Mouse (Mus musculus) CH12.LX (cell line): ENCODE measurements at regions not wholly inside any gene's neighbourhood (a gene's known extent, or its start where the extent isn't known, plus 50 kb on each side); places are given as distances from the start of the nearest gene placed in this dataset.

Source experiments
- DNase-seq: peaks from one replicate; pipeline ENCODE4 v3.0.0-alpha.2; 2013; ENCODE audit errors: extremely low read depth
- H3K27ac ChIP-seq: 2 replicates; pipeline ENCODE4 v1.5.1; 2012; ENCODE audit warnings: low read depth, mild to moderate bottlenecking, control low read depth, moderate library complexity; ENCODE audit not compliant: insufficient read depth
- H3K27me3 ChIP-seq: replicated peaks from 2 replicates; pipeline ENCODE3; 2012; ENCODE audit warnings: inconsistent platforms
- H3K36me3 ChIP-seq, 2 experiments: replicated peaks in 1 of 2; 2 replicates each; pipeline versions ENCODE3 to v1.6.1; 2012; ENCODE audit warnings: inconsistent platforms in 1 of 2, low read length in 1 of 2, mild to moderate bottlenecking in 1 of 2, mixed read lengths in 1 of 2, moderate library complexity in 1 of 2; ENCODE audit not compliant: control insufficient read depth in 1 of 2, insufficient read depth in 1 of 2
- H3K4me1 ChIP-seq, 2 experiments: 2 replicates each; pipeline ENCODE4 v1.6.1; 2012; ENCODE audit warnings: inconsistent platforms in 1 of 2, moderate library complexity in 1 of 2; ENCODE audit not compliant: insufficient read depth in 2 of 2, control insufficient read depth in 1 of 2
- H3K4me2 ChIP-seq: 2 replicates; pipeline ENCODE4 v1.6.1; 2012; ENCODE audit warnings: low read depth, mild to moderate bottlenecking, control low read depth; ENCODE audit not compliant: poor library complexity, insufficient read depth, severe bottlenecking
- H3K4me3 ChIP-seq, 3 experiments: fragments of 150-350 bp in 1 of 3; sonication (generic) in 1 of 3; replicated peaks in 1 of 3; 2 replicates each; pipeline versions ENCODE3 to v1.5.1; 2011 to 2012; ENCODE audit warnings: low read depth in 2 of 3, low read length in 2 of 3, mild to moderate bottlenecking in 2 of 3, moderate library complexity in 2 of 3, control low read depth in 1 of 3, improper control_type of control experiment in 1 of 3, inconsistent platforms in 1 of 3, mixed read lengths in 1 of 3; ENCODE audit not compliant: poor library complexity in 1 of 3
- H3K79me2 ChIP-seq: replicated peaks from 2 replicates; pipeline ENCODE4 v1.6.1; 2012; ENCODE audit warnings: mild to moderate bottlenecking, moderate library complexity; ENCODE audit not compliant: control insufficient read depth, poor library complexity, insufficient read depth, severe bottlenecking; ENCODE audit errors: extremely low read depth
- H3K9ac ChIP-seq: 2 replicates; pipeline ENCODE4 v1.6.1; 2012; ENCODE audit warnings: low read depth, mild to moderate bottlenecking, control low read depth, moderate library complexity; ENCODE audit not compliant: insufficient read depth
- H3K9me3 ChIP-seq: replicated peaks from 2 replicates; pipeline ENCODE3; 2012; ENCODE audit warnings: low read length, inconsistent platforms, mixed read lengths
- CHD1 ChIP-seq: IDR thresholded peaks from 2 replicates; pipeline ENCODE4 v1.6.1; 2012; ENCODE audit warnings: low read depth, low read length, improper control_type of control experiment, inconsistent platforms
- CTCF ChIP-seq, 2 experiments: IDR thresholded peaks in 1 of 2; conservative IDR thresholded peaks in 1 of 2; 2 replicates each; pipeline ENCODE4 v1.5.1; 2011 to 2012; ENCODE audit warnings: low read depth in 2 of 2, low read length in 2 of 2, improper control_type of control experiment in 1 of 2, inconsistent platforms in 1 of 2, mild to moderate bottlenecking in 1 of 2, moderate library complexity in 1 of 2
- E2F4 ChIP-seq: IDR thresholded peaks from 2 replicates; pipeline ENCODE4 v1.6.1; 2011; ENCODE audit warnings: low read depth, low read length, improper control_type of control experiment; ENCODE audit not compliant: insufficient replicate concordance
- EP300 ChIP-seq: IDR thresholded peaks from 2 replicates; pipeline ENCODE4 v1.6.1; 2011; ENCODE audit warnings: low read length, improper control_type of control experiment
- GABPA ChIP-seq: IDR thresholded peaks from 2 replicates; pipeline ENCODE4 v1.6.1; 2012; ENCODE audit warnings: low read depth, low read length, improper control_type of control experiment, inconsistent platforms; ENCODE audit not compliant: insufficient replicate concordance
- HCFC1 ChIP-seq: IDR thresholded peaks from 2 replicates; pipeline ENCODE4 v1.6.1; 2012; ENCODE audit warnings: low read depth, mild to moderate bottlenecking, inconsistent platforms, low read length, improper control_type of control experiment
- IRF4 ChIP-seq: IDR thresholded peaks from 2 replicates; pipeline ENCODE4 v1.6.1; 2014; ENCODE audit warnings: low read depth, mild to moderate bottlenecking, inconsistent platforms, low read length, improper control_type of control experiment
- JUN ChIP-seq: IDR thresholded peaks from 2 replicates; pipeline ENCODE4 v1.6.1; 2011; ENCODE audit warnings: low read depth, mild to moderate bottlenecking, low read length, improper control_type of control experiment, moderate library complexity; ENCODE audit not compliant: insufficient read depth
- KAT2A ChIP-seq: IDR thresholded peaks from 2 replicates; pipeline ENCODE4 v1.6.1; 2012; ENCODE audit warnings: low read length, improper control_type of control experiment, inconsistent platforms; ENCODE audit not compliant: insufficient replicate concordance
- MAX ChIP-seq: IDR thresholded peaks from 2 replicates; pipeline ENCODE4 v1.6.1; 2011; ENCODE audit warnings: low read length, improper control_type of control experiment
- MAZ ChIP-seq: IDR thresholded peaks from 2 replicates; pipeline ENCODE4 v1.6.1; 2012; ENCODE audit warnings: low read depth, mild to moderate bottlenecking, inconsistent platforms, low read length, improper control_type of control experiment, moderate library complexity
- MXI1 ChIP-seq: IDR thresholded peaks from 2 replicates; pipeline ENCODE4 v1.6.1; 2011; ENCODE audit warnings: mild to moderate bottlenecking, low read depth, low read length, improper control_type of control experiment
- NELFE ChIP-seq: IDR thresholded peaks from 2 replicates; pipeline ENCODE4 v1.6.1; 2011; ENCODE audit warnings: low read depth, low read length, improper control_type of control experiment
- NRF1 ChIP-seq: IDR thresholded peaks from 2 replicates; pipeline ENCODE4 v1.6.1; 2014; ENCODE audit warnings: low read depth, mild to moderate bottlenecking, inconsistent platforms, low read length, improper control_type of control experiment, moderate library complexity
- PAX5 ChIP-seq: IDR thresholded peaks from 2 replicates; pipeline ENCODE4 v1.6.1; 2012; ENCODE audit warnings: low read length, inconsistent platforms, mixed read lengths
- POLR2A ChIP-seq: IDR thresholded peaks from 2 replicates; pipeline ENCODE4 v1.6.1; 2011; ENCODE audit warnings: low read depth, mild to moderate bottlenecking, improper control_type of control experiment, low read length
- RAD21 ChIP-seq: IDR thresholded peaks from 2 replicates; pipeline ENCODE4 v1.6.1; 2011; ENCODE audit warnings: low read depth, mild to moderate bottlenecking, low read length, improper control_type of control experiment, moderate library complexity
- RCOR1 ChIP-seq: conservative IDR thresholded peaks from 2 replicates; pipeline ENCODE4 v1.6.1; 2012; ENCODE audit warnings: low read depth, mild to moderate bottlenecking, inconsistent platforms, low read length, improper control_type of control experiment
- SIN3A ChIP-seq: IDR thresholded peaks from 2 replicates; pipeline ENCODE4 v1.6.1; 2012; ENCODE audit warnings: low read length, improper control_type of control experiment, inconsistent platforms
- TCF12 ChIP-seq: IDR thresholded peaks from 2 replicates; pipeline ENCODE4 v1.6.1; 2014; ENCODE audit warnings: low read depth, mild to moderate bottlenecking, inconsistent platforms, low read length, improper control_type of control experiment
- USF2 ChIP-seq: conservative IDR thresholded peaks from 2 replicates; pipeline ENCODE4 v1.6.1; 2011; ENCODE audit warnings: low read depth, low read length, improper control_type of control experiment
- ZC3H11A ChIP-seq: IDR thresholded peaks from 2 replicates; pipeline ENCODE4 v1.6.1; 2012; ENCODE audit warnings: low read depth, mild to moderate bottlenecking, inconsistent platforms, low read length, improper control_type of control experiment
- ZKSCAN1 ChIP-seq: IDR thresholded peaks from 2 replicates; pipeline ENCODE4 v1.6.1; 2012; ENCODE audit warnings: low read depth, inconsistent platforms, low read length, improper control_type of control experiment, borderline replicate concordance
- ZNF384 ChIP-seq: IDR thresholded peaks from 2 replicates; pipeline ENCODE4 v1.6.1; 2012; ENCODE audit warnings: low read depth, low read length, improper control_type of control experiment, inconsistent platforms
- dilution Hi-C: fragments of 300-500 bp; cut with MboI; formaldehyde crosslinking; loops from 2 replicates; pipeline ENCODE4 v1.14.3; 2020; ENCODE audit warnings: low sequenced_read_pairs; ENCODE audit not compliant: extremely low pct_unique_long_range_greater_than_20kb, extremely low pct_ligation_motif_present
- in situ Hi-C: fragments of 300-500 bp; cut with MboI; formaldehyde crosslinking; loops from 3 replicates; pipeline ENCODE4 v1.14.3; 2019; ENCODE audit warnings: low sequenced_read_pairs, low pct_ligation_motif_present, low pct_unique_long_range_greater_than_20kb, mixed read lengths

GRCm38 (mm10) chr4:5126059-5126458, 332.9 kb upstream of the Impad1 start:
- no peak for DNase-seq
- Histone ChIP-seq H3K9me3 (no peaks in the 10 kb centered on the region), H3K4me1 (no peaks in the 10 kb centered on the region), H3K4me3 (no peak overlapping the region), H3K27ac (no peak overlapping the region), H3K36me3 (no peaks in the 10 kb centered on the region), H3K79me2 (no peaks in the 10 kb centered on the region), H3K9ac (no peak overlapping the region), H3K4me2 (no peak overlapping the region), H3K27me3 (no peaks in the 10 kb centered on the region)
- TF ChIP-seq SIN3A (no peak), NELFE (no peak), MXI1 (no peak), CTCF (conservative IDR thresholded peaks at IDR 0.05 in 1 of 2, IDR thresholded peaks at IDR 0.05 in 1 of 2; ENCODE audit: low read depth in 2 of 2, low read length in 2 of 2) (no peak), ZC3H11A (no peak), MAZ (no peak), KAT2A (no peak), ZNF384 (no peak), E2F4 (no peak), PAX5 (no peak), USF2 (no peak), HCFC1 (no peak), GABPA (no peak), IRF4 (no peak)
- dilution Hi-C loops: no loop called here
- in situ Hi-C loops: no loop called here

GRCm38 (mm10) chr4:5098411-5098810, 305.3 kb upstream of the Impad1 start:
- Histone ChIP-seq H3K27me3 (no peaks in the 10 kb centered on the region), H3K4me2 (no peak overlapping the region), H3K79me2 (no peaks in the 10 kb centered on the region), H3K27ac (no peak overlapping the region), H3K36me3 (no peaks in the 10 kb centered on the region), H3K4me3 (no peak overlapping the region), H3K9ac (no peak overlapping the region), H3K4me1 (no peaks in the 10 kb centered on the region), H3K9me3 (no peaks in the 10 kb centered on the region)
- in situ Hi-C loops (no loop called here), dilution Hi-C loops (no loop called here)
- DNase-seq: no peak
- no peak for TF ChIP-seq ZKSCAN1
- TF ChIP-seq GABPA: no peak
- no peak for TF ChIP-seq EP300
- TF ChIP-seq MAX: no peak
- TF ChIP-seq RAD21: no peak
- TF ChIP-seq POLR2A: no peak
- TF ChIP-seq CHD1: no peak
- TF ChIP-seq RCOR1: no peak
- no peak for TF ChIP-seq NRF1
- TF ChIP-seq USF2: no peak
- TF ChIP-seq TCF12: no peak
- TF ChIP-seq ZC3H11A: no peak
- TF ChIP-seq MAZ: no peak
- no peak for TF ChIP-seq JUN
- TF ChIP-seq ZNF384: no peak
- no peak for TF ChIP-seq PAX5
